Mouse (Mus musculus) embryonic facial prominence, embryonic 11.5 days (tissue): ENCODE results near the gene Stag3. TPM values are rescaled to one million over a fixed set of nuclear protein-coding genes. Genes with fewer than 3 reads are reported as not detected.

ENCODE experiments used
- ATAC-seq: fragments of 200-750 bp; cut with Nextera tagmentation; replicated peaks from 2 replicates; pipeline ENCODE4 v1.8.0; 2017; ENCODE audit warnings: low read depth; ENCODE audit not compliant: insufficient number of reproducible peaks, low FRiP score, low TSS enrichment
- DNase-seq: peaks from one replicate; pipeline ENCODE4 v3.0.0-alpha.2; 2015; ENCODE audit warnings: low spot score
- H3K27ac ChIP-seq: fragments of 300-500 bp; sonication (generic); replicated peaks from 2 replicates; pipeline ENCODE4 v1.5.1; 2014; ENCODE audit warnings: mild to moderate bottlenecking, low read depth, low read length, control low read depth
- H3K27me3 ChIP-seq: fragments of 300-500 bp; sonication (generic); 2 replicates; pipeline ENCODE4 v1.6.1; 2014; ENCODE audit warnings: mild to moderate bottlenecking, low read length, moderate library complexity, mixed read lengths; ENCODE audit not compliant: control insufficient read depth, insufficient read depth
- H3K36me3 ChIP-seq: fragments of 300-500 bp; sonication (generic); replicated peaks from 2 replicates; pipeline ENCODE4 v1.6.1; 2014; ENCODE audit warnings: low read depth, mild to moderate bottlenecking, low read length, moderate library complexity, mixed read lengths; ENCODE audit not compliant: control insufficient read depth, insufficient read depth
- H3K4me1 ChIP-seq: fragments of 300-500 bp; sonication (generic); 2 replicates; pipeline ENCODE4 v1.6.1; 2014; ENCODE audit warnings: low read length, mixed read lengths; ENCODE audit not compliant: control insufficient read depth, insufficient read depth
- H3K4me2 ChIP-seq: fragments of 300-500 bp; sonication (generic); 2 replicates; pipeline ENCODE4 v1.6.1; 2014; ENCODE audit warnings: low read depth, mild to moderate bottlenecking, control low read depth, low read length, moderate library complexity
- H3K4me3 ChIP-seq: fragments of 300-500 bp; sonication (generic); 2 replicates; pipeline ENCODE4 v1.5.1; 2014; ENCODE audit warnings: low read depth, low read length, control low read depth
- H3K9ac ChIP-seq: fragments of 300-500 bp; sonication (generic); replicated peaks from 2 replicates; pipeline ENCODE4 v1.6.1; 2014; ENCODE audit warnings: mild to moderate bottlenecking, control low read depth, low read length
- H3K9me3 ChIP-seq: fragments of 300-500 bp; sonication (generic); replicated peaks from 2 replicates; pipeline ENCODE4 v1.6.1; 2016; ENCODE audit warnings: mild to moderate bottlenecking, low read length, inconsistent platforms, mixed read lengths; ENCODE audit not compliant: control insufficient read depth
- WGBS: fragments of 180-500 bp; shearing (Covaris S2); extraction: QIAGEN DNeasy Blood & Tissue Kit; methylation state at CpG from one replicate; pipeline ENCODE4 v1.1.7; 2014; 5-methylcytosine and 5-hydroxymethylcytosine counted together
- polyA plus RNA-seq: library from polyadenylated mRNA; unstranded; fragments of >200 nt; fragmentation: Nextera tagmentation; extraction: Ambion mirVana; gene quantifications from 2 replicates; pipeline ENCODE4 v1.2.1, GENCODE M21; 2014

The Stag3 gene
- polyA plus RNA-seq, 1 experiment from 2014 or later = 5.8 TPM

GRCm38 (mm10) chr5:138283540-138283939, 3.5 kb downstream of the Stag3 start:
- H3K4me1 ChIP-seq = peaks cover 3% of the 10 kb centered on the region; the same call in 1 of the 2 replicates
- H3K27ac ChIP-seq = no peak overlapping the region
- H3K4me3 ChIP-seq = no peak overlapping the region
- H3K36me3 ChIP-seq = no peaks in the 10 kb centered on the region
- no peaks in the 10 kb centered on the region; the same call in 1 of the 2 replicates for H3K9me3 ChIP-seq
- H3K9ac ChIP-seq = no peak overlapping the region
- H3K27me3 ChIP-seq = no peaks in the 10 kb centered on the region
- ATAC-seq (no peak), DNase-seq (no peak)
- H3K4me2 ChIP-seq = no peak overlapping the region
- 53% methylated on average over 1 of the region's 1 CpGs for WGBS

- Histone ChIP-seq H3K4me1 (no peaks in the 10 kb centered on the region), H3K4me3 (no peak overlapping the region), H3K27ac (no peak overlapping the region), H3K27me3 (no peaks in the 10 kb centered on the region), H3K36me3 (no peaks in the 10 kb centered on the region), H3K4me2 (no peak overlapping the region), H3K9me3 (no peaks in the 10 kb centered on the region), H3K9ac (no peak overlapping the region)
- no peak for ATAC-seq
- no peak for DNase-seq
- WGBS = 71% methylated on average over 3 of the region's 3 CpGs
These were observed 7.8 kb downstream of the Stag3 start for GRCm38 (mm10) chr5:138287861-138288260.

- no peak overlapping the region for H3K4me3 ChIP-seq
- H3K27ac ChIP-seq = no peak overlapping the region
- no peak for ATAC-seq
- no peaks in the 10 kb centered on the region for H3K9me3 ChIP-seq
- H3K4me2 ChIP-seq = no peak overlapping the region
- H3K27me3 ChIP-seq = no peaks in the 10 kb centered on the region
- no peaks in the 10 kb centered on the region for H3K36me3 ChIP-seq
- 78% methylated on average over 1 of the region's 1 CpGs for WGBS
- H3K4me1 ChIP-seq = no peaks in the 10 kb centered on the region
- no peak overlapping the region for H3K9ac ChIP-seq
- no peak for DNase-seq
These were observed 11.6 kb downstream of the Stag3 start for GRCm38 (mm10) chr5:138291638-138292037.

- ATAC-seq (no peak), DNase-seq (no peak)
- no peak overlapping the region for H3K4me3 ChIP-seq
- no peak overlapping the region for H3K4me2 ChIP-seq
- no peaks in the 10 kb centered on the region for H3K4me1 ChIP-seq
- H3K27ac ChIP-seq = no peak overlapping the region
- H3K9ac ChIP-seq = no peak overlapping the region
- H3K36me3 ChIP-seq = no peaks in the 10 kb centered on the region
- no peaks in the 10 kb centered on the region for H3K9me3 ChIP-seq
- H3K27me3 ChIP-seq = no peaks in the 10 kb centered on the region
These were observed 14.1 kb downstream of the Stag3 start for GRCm38 (mm10) chr5:138294158-138294557.

GRCm38 (mm10) chr5:138299613-138300012, 19.6 kb downstream of the Stag3 start:
- no peaks in the 10 kb centered on the region for H3K27me3 ChIP-seq
- H3K4me1 ChIP-seq = no peaks in the 10 kb centered on the region
- DNase-seq = no peak
- no peak overlapping the region for H3K27ac ChIP-seq
- no peak overlapping the region for H3K9ac ChIP-seq
- no peak for ATAC-seq
- no peaks in the 10 kb centered on the region for H3K36me3 ChIP-seq
- WGBS = 87% methylated on average over 2 of the region's 2 CpGs
- H3K9me3 ChIP-seq = no peaks in the 10 kb centered on the region
- H3K4me3 ChIP-seq = no peak overlapping the region
- H3K4me2 ChIP-seq = no peak overlapping the region

GRCm38 (mm10) chr5:138312795-138313194, 32.8 kb downstream of the Stag3 start:
- DNase-seq (no peak), ATAC-seq (no peak)
- 91% methylated on average over 3 of the region's 3 CpGs for WGBS
- no peaks in the 10 kb centered on the region for H3K4me1 ChIP-seq
- no peaks in the 10 kb centered on the region for H3K27me3 ChIP-seq
- H3K27ac ChIP-seq = no peak overlapping the region
- H3K4me3 ChIP-seq = no peak overlapping the region
- no peaks in the 10 kb centered on the region for H3K36me3 ChIP-seq
- H3K9me3 ChIP-seq = no peaks in the 10 kb centered on the region
- no peak overlapping the region for H3K4me2 ChIP-seq
- no peak overlapping the region for H3K9ac ChIP-seq

GRCm38 (mm10) chr5:138341661-138342060, 61.6 kb downstream of the Stag3 start, which contains the start of gene Pvrig:
Gene Pvrig (plus strand): TSS chr5:138341961.
- Histone ChIP-seq H3K36me3 (no peaks in the 10 kb centered on the region), H3K4me3 (no peak within 1 kb of the TSS), H3K27me3 (no peaks in the 10 kb centered on the region), H3K4me1 (no peaks in the 10 kb centered on the region), H3K27ac (no peak within 1 kb of the TSS), H3K9ac (no peak within 1 kb of the TSS), H3K4me2 (no peak within 1 kb of the TSS), H3K9me3 (no peaks in the 10 kb centered on the region)
- no peak for DNase-seq
- WGBS = 79% methylated on average over 2 of the region's 2 CpGs
- no peak for ATAC-seq

- Histone ChIP-seq H3K9ac (no peak overlapping the region), H3K9me3 (no peaks in the 10 kb centered on the region), H3K27me3 (no peaks in the 10 kb centered on the region), H3K4me1 (no peaks in the 10 kb centered on the region), H3K36me3 (no peaks in the 10 kb centered on the region), H3K4me3 (no peak overlapping the region), H3K4me2 (no peak overlapping the region), H3K27ac (no peak overlapping the region)
- no peak for DNase-seq
- no peak for ATAC-seq
- 87% methylated on average over 3 of the region's 3 CpGs for WGBS
These were observed 63.2 kb downstream of the Stag3 start for GRCm38 (mm10) chr5:138343216-138343615.
